Mouse (Mus musculus): Measurements from ENCODE around the gene Rhbdl1.
A peak's percentile ranks its signal among the peaks of the same experiment; 100 is the strongest.

The Rhbdl1 gene

GRCm38 (mm10) chr17:25839455-25840235, 2.5 kb upstream of the Rhbdl1 start:
- DNase-seq: no peak

- no peak for DNase-seq
Measured at GRCm38 (mm10) chr17:25838904-25839303, 1.8 kb upstream of the Rhbdl1 start.

DNA sequence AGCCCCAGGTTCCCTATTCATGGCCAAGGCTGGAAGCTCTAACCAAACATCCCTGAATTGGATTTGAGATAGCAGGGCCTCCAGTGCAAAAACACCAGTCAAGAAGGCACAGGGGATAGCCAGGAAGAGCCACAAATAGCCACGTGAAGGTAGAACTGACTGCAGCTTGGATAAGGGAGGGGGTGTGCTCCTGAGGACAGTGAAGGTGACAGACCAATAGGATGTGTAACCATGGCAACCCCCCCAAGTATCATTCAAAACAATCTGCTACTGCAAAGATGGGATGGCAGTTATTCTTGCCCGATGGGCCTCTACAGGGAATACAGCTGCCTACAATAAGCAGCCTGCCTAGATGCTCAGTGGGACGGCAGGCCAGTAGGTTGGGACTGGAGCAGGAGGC, 438 bp upstream of the Rhbdl1 start:
- DNase-seq: peak; percentile 59

- no peak for DNase-seq
Measured at GRCm38 (mm10) chr17:25836397-25837075, 559 bp downstream of the Rhbdl1 start.

GRCm38 (mm10) chr17:25835816-25836215, 1.3 kb downstream of the Rhbdl1 start:
- DNase-seq: no peak

DNA sequence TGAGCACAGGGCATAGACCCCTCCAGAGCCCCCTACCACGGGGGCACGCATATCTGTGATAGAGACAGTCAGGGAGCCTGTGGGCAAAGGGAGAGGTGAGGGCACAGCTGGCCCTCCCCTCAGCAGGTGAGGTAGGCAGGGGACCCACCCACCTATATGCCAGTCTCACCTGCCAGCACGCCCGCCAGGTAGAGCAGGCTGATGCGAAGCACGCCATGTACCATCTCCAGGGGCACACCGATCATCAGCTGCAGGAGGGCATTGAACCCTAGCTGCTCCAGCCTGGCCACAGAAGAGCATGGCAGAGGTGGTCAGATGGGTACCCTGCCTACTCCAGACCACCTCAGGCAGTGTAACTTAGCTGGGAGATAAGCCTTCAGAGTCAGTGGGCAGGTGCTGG, 1.8 kb downstream of the Rhbdl1 start:
- DNase-seq: no peak

DNA sequence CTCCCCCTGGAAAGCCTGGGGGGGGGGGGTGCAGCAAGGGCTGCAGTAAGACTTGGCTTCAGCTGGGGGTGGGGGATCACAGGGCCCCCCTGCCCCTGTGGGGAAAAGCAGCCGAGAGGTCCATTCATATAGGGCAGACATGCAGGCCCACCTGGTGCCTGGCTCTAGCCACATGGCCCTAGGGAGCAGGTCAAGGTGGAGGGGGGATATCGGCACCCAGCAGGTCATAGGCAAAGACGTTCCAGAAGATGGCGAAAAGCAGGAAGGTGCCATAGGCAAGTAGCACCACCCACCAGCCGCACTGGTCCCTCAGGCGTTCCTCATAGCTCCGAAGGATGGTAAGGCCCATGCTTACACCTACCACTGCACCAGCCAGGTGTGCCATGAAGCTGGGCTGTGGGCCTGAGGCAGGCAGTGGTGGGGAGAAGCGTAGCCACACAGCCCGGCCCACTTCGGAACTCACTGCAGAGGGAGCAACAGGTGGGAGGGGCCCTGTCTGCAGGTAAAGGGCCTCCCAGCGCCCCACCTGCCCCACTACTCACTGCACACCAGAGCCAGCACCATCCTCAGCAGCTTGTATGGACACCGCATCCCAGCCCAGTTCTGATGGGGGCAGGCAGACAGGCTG, 2.4 kb downstream of the Rhbdl1 start:
- no peak for DNase-seq

DNA sequence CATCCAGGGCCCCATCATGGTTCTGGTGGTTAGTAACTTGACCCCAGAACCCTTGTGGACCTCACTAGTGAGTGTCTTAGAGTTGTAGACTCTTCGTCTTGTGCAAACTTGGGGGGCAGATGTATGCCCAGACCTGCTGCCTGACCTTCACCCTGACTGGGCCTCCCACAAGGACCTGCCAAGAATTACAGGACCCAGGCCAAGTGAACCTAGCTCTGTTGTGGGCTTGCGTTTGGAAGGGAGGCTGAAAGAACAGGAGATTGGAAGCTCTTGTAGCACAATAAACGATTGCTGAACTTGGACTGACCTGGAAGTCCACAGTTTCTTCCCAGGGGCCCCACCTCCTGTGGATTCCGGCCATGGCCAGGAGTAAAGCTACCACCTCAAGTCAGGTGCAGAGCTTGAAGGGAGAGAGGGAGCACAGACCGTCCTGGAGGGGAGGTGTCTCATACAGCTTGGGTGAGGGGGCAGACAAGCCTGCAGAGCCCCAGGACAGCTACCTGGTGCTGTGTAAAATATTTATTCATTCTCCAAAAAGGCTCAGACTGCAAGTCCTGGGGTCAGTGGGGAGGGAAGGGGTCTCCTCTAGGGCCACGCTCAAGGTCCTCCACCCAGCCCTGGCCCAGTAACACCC, 3.0 kb downstream of the Rhbdl1 start:
- no peak for DNase-seq

GRCm38 (mm10) chr17:25833291-25833663, 3.8 kb downstream of the Rhbdl1 start, which contains the start of gene Stub1:
Stub1 (minus strand) TSS chr17:25833404.
- peak; percentile 96 for DNase-seq

GRCm38 (mm10) chr17:25832436-25833290, 4.4 kb downstream of the Rhbdl1 start:
- DNase-seq: peak; percentile 99

DNA sequence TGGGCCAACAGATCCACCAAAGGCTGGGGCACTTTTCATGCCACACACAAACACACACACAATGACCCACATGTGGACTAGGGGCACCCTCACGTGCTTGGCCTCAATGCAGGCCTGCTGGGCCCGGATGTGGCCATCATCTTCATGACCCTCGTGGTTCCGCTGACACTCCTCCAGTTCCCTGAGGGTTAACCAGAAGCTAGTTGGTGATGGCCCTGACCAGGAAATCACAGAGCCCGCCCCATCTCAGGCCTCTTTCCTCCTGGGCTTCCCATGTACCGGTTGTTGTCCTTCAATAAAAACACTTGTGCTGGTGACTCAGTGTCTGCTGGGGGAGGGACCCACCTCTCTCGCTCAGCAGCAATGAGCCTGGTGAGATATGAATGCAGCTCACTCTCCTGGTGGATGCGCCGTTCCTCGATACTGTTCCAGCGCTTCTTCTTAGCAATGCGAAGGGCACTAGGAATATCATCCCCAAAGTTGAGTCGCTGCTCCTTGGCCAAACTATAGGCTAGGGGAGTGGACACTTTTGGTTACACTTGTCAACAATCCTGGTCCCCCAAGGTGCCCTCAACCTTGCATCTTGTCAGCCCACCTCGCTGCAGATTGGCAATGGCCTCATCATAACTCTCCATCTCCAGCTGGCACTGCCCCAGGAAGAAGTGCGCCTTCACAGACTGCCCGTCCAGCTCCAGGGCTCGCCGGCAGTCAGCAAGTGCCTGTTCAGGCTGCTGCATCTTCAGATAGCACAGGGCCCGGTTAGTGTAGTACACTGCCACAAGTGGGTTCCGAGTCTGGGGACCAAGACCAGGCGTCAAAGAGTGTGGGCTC, 5.4 kb downstream of the Rhbdl1 start:
- DNase-seq: no peak

- DNase-seq: no peak
Measured at GRCm38 (mm10) chr17:25830806-25831431, 6.2 kb downstream of the Rhbdl1 start.

GRCm38 (mm10) chr17:25830200-25830753, 6.8 kb downstream of the Rhbdl1 start:
- no peak for DNase-seq

DNA sequence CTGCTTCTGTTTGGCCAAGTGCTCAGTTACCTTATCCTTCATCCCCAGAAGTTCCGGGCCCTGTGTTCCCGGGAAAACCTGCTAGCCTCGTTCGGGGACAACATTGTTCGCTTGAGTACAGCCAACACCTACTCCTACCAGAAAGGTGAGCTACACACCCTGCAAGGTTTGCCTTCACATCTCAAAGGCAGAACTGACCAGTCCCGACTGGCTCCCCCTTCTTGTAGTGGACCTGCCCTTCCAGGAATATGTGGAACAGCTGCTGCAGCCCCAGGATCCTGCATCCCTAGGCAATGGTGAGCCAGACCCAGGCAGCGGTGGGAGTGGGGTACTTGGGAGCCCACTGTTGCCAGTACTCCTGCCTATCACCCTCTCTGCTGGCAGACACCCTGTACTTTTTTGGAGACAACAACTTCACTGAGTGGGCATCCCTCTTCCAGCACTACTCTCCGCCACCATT, 7.5 kb downstream of the Rhbdl1 start:
- no peak for DNase-seq

DNA sequence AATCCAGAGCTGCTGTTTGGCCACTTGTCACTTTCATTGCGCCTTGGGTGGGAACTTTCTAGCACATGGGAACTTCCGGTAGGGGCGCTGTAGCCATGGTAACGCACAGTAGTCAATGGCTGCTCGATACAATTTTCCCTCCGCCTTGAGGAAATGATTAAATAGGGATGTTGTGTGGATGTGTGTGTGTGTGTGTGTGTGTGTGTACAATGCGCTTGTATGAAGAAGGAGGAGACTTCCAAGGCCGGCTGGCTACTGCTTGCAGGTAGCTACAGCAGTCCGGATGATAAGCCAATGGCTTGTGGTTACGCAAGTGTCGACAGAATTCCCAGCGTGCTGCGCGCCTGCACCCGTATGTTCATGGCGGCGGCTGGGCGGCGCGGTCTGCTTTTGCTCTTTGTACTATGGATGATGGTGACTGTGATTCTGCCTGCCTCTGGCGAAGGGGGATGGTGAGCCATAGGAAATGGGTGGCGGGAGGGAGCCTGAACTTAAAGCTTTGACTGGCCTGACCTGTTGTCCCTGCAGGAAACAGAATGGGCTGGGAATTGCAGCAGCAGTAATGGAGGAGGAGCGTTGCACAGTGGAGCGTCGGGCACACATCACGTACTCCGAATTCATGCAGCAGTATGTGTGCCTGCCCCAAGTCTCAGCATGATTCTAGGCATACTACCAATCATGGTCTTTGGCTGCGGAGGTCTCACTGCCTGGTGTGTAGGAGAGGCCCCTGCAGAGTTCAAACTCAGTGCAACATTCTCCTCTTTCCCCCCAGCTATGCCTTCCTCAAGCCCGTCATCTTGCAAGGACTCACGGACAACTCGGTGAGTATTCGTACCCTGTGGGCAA, 8.2 kb downstream of the Rhbdl1 start, which contains the start of gene Jmjd8:
Gene Jmjd8 (plus strand): TSS at position 156 of the 846 bp plus-strand sequence.
- peak; percentile 90 for DNase-seq

GRCm38 (mm10) chr17:25828223-25828594, 8.9 kb downstream of the Rhbdl1 start:
- DNase-seq: no peak

- no peak for DNase-seq
Measured at GRCm38 (mm10) chr17:25827546-25828222, 9.4 kb downstream of the Rhbdl1 start.

DNA sequence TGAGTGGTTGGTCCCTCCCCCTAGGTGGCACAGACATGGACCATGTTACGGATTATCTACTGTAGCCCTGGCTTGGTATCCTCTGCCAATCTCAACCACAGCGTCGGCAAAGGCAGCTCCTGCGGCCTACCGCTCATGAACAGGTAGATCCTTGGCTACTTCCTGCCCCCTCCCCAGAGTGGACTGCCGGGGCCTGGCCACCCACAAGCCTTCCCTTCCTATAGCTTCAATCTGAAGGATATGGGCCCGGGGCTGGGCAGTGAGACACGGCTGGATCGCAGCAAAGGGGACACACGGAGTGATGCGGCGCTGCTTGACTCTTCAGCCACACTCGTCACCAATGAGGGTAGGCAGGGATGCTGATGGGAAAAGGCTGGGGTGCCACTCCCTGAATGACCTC, 10.1 kb downstream of the Rhbdl1 start:
- no peak for DNase-seq

DNA sequence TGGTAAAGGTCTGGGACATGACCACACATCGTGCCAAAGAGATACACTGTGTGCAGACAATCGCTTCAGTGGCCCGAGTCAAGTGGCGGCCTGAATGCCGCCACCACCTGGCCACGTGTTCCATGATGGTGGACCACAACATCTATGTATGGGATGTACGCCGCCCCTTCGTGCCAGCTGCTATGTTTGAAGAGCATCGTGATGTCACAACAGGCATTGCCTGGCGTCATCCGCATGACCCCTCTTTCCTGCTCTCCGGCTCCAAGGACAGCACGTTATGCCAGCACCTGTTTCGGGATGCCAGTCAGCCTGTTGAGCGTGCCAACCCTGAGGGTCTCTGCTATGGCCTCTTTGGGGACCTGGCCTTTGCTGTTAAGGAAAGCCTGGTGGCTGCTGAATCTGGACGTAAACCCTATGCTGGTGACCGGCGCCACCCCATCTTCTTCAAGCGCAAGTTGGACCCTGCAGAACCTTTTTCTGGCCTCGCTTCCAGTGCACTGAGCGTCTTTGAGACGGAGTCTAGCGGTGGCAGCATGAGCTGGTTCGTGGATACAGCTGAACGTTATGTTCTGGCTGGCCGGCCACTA, 11.0 kb downstream of the Rhbdl1 start:
- no peak for DNase-seq

Data from retina, postnatal 1 day (tissue).